Mouse (Mus musculus): ENCODE results near the gene Iqck.

The Iqck gene

DNA sequence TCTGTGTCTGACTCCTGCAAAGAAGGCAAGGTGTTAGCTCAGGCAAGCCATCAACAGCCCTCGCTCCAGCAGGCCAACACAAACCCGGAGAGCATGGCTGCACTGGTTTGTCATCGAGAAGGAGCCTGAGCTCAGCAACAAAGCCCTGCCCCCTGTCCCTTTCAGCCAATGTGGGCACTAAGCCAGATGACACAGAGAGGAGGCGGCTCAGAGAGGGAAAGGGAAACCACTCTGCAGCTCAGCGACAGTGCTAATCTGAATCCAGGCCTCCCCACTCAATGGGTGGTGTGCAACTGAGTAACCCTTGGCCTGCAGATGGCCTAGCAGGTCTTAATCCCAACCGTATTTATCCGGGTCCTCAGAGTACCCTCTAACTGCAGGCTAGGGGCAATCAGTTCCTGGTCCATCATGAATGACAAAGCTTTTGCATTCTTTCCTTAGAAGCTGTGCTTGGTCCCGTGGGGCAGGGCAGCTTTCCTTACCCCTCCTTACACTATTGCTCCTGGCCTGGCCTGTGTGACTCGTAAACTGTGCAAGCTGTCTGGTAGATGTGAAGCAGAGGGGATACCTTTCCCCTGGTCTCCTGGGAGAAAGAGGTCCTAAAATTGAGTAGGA lies 4.8 kb upstream of the Iqck start:
- no peak for DNase-seq (ENCODE audit: low spot score in 2 of 2)

DNA sequence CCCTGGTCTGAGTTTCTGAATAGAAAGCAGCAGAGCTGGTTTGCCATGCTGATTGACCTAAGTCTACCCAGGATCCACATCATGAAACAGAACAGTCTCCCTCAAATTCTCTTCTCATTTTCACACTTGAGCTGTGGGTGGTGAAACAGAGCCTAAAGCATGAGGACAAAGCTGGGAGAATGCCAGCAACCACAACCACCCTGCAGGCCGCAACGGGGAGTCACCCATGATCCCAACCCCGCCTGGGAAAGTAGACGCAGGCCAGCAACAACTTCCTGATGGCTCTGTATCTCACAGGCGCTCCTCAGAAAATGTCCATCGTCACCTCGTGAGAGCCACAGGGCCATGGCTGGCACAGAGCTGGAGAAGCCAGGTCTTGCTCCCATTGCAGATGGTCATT lies 4.0 kb upstream of the Iqck start:
- no peak for DNase-seq (ENCODE audit: low spot score in 2 of 2)

GRCm38 (mm10) chr7:118852611-118853010 lies 2.9 kb upstream of the Iqck start:
- no peak for DNase-seq (ENCODE audit: low spot score in 2 of 2)

- no peak for DNase-seq (ENCODE audit: low spot score in 2 of 2)
Observed at GRCm38 (mm10) chr7:118854606-118855005, 946 bp upstream of the Iqck start.

GRCm38 (mm10) chr7:118855877-118856304 lies 339 bp downstream of the Iqck start, which contains the start of gene Knop1:
Gene Knop1 (minus strand): TSS chr7:118856254.
- DNase-seq (ENCODE audit: low spot score in 2 of 2): no peak

- DNase-seq (ENCODE audit: low spot score in 2 of 2): no peak
Observed at GRCm38 (mm10) chr7:118858640-118859039, 3.1 kb downstream of the Iqck start.

DNA sequence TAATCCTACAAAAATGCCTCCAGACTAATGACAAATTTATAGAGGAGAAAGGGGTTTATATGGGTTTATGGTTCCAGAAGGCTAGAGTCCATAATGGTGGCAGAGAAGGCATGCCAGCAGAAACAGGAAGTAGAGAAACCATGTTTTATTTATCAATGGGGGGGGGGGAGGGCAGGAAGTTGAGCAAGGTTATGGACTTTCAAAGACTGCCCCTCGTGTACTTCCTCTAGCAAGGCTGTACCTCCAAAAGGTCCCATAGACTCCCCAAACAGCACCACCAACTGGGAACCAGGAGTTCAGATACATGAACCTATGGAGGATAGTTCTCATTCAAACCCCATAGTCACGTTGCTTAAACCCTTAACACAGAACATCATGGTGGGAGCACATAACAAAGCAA lies 9.8 kb downstream of the Iqck start:
- no peak for DNase-seq (ENCODE audit: low spot score in 2 of 2)

DNA sequence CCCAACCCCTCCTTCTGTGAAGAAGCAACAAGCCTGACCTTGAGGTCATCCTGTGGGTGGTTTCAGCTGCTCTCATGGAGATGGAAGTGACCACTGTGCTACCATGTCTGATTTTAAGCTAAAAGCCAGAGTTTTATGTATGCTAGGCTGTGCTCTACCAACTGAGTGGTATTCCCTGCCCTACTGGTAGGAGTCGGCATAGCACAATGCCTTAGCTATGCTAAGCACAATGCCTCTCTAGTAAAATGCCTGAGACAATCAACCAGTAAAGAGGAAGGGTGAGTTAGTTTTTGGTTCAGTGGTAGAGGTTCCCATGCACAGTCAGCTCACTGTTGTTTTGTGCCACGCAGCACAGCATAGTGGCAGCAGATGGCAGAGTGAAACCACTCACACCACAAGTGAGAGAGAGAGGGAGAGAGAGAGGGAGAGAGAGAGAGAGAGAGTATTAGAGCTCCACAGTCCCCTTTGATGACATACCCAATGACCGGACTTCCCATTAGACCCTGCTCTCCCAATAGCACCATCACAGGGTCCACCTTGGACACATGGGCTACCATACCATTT lies 24.0 kb downstream of the Iqck start:
- DNase-seq (ENCODE audit: low spot score in 2 of 2): no peak

DNA sequence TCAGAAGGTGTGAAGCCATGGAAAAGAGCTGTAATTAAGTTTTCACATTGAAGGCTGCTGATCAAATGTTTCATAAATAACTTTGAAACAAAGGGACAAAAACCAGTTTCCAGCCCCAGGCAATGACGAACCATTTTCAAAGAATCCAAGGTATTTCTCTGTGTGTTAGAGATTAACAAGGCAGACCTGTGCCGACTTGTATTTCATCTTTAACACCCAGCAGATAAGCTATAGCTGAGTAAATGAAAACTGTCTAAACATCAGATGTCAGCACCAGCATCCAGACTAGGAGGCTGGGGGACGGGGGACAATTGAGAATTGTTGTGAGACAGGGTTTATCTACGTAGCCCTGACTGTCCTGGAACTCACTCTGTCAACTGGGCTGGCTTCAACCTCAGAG lies 28.4 kb downstream of the Iqck start:
- DNase-seq (ENCODE audit: low spot score in 2 of 2): no peak

DNA sequence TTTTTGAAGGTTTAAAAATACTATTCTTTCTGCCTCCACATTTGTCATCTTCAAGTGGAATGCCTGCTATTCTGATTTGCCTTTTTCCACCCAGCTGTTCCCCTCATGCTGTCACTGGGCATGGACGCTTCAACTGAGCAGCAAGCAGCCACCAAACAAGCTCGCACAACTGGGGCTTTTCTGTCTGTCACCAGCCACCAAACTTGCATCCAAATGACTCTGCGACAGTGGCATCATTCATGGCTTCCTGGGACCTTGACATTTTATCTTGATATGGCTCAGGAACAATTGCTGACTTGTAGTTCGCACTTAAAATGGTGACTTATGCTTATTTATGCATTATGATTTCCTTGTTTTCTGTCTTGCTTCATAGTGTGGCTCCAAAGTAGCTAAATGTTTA lies 29.4 kb downstream of the Iqck start:
- no peak for DNase-seq (ENCODE audit: low spot score in 2 of 2)

DNA sequence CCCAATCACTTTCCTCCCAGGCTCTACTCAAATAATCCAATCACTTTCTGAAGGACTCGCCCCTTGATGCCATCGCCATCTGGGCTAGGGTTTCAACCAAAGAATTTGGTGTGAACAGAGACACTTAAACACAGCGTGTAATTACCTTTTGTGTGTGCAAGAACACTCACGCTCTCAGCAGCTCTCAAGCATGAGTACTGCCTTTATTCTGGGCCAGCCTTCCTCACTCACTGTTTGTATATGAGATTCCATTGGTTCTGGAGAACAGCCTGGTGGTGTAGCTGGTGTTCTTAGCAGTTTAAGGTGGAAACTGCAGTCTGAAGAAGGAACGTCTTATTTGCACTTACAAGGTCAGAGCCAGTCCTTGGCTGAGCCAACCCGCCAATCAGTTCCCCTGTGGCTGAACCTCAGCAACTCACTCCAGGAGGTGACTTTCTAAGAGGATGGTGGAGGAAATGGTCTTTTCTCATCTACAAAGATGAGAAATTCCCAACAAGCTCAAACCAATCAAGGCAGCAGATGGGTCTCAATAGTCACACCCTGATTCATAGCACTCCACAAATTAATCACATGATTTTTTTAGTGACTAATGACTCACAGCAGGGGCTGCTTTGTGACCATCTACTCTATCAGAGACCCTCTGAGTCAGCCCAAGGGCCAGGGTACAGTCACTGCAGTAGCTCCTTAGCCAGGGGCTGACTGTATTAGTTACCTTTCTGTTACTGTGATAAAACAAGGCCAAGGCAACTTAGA lies 31.9 kb downstream of the Iqck start:
- no peak for DNase-seq (ENCODE audit: low spot score in 2 of 2)

DNA sequence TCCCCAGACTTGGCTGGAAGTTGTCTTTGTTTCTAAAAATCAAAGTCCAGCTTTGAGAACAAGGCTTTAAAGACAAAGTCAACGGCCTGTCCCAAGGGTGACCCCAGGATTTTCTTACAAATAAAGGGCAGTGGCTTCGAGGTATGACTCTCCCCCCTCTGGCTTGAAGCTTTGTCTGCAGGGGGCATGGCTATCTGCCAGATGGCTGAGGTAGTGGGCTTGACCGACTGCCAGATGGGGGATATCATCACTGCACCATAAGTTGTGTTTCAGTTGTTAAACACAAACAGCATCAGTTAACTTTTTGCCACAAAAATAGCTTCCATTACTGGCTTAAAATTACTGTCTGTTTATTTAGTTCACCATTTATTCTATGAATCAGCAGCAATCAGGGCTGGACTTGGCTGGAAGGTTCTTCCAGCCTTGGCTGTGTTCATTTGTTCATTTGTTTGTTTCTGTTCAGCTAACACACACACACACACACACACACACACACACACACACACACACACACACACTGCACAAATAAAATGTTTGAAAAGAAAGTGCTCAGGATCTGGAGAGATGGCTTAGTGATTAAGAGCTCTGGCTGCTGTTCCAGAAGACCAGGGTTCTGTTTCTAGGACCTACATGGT lies 33.6 kb downstream of the Iqck start:
- no peak for DNase-seq (ENCODE audit: low spot score in 2 of 2)

DNA sequence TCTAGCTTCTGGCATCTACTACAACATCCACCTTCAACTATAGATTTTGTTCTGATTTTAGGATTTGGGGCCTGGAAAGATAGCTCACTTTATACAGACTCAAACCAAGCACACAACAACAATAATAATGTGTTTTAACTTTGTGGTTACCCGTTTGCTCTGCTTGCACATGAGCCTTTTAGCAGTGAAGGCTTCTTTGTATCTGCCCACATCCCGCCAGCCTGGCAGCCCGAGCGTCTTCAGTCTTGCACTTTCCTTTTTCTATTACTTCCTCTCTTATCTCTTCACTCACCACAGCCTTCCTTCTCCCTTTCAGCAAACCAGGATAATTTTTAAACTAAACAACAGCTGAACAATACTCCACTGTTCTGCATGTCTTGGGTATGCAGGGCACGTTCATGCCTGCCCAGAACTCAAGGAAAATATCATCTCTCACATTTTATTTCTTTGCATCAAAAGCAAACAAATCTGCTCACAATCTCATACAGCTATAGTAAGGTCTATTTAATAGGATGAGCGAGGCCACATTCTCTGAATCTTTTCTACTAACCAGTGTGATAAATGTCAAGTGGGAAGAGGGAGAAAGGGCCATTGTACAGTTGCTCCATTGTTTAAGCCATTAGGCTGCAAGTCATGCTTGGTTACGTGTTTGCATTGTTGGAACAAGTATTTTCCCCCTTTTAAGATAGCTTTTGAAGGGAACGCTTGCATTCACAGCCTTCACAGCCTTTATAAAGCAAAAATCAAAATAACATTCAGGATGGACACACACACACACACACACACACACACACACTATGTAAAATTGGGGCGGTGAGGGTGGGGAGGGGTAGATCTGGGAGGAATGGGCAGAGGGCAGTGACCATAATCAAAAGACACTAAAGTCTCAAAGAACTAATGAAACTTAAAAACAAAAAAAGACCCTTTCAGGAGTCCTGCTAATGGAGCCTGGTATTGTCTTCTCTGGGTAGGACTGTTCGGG lies 40.2 kb downstream of the Iqck start:
- DNase-seq (ENCODE audit: low spot score in 2 of 2): no peak

- DNase-seq (ENCODE audit: low spot score in 2 of 2): no peak
Observed at GRCm38 (mm10) chr7:118898063-118898462, 42.5 kb downstream of the Iqck start.

DNA sequence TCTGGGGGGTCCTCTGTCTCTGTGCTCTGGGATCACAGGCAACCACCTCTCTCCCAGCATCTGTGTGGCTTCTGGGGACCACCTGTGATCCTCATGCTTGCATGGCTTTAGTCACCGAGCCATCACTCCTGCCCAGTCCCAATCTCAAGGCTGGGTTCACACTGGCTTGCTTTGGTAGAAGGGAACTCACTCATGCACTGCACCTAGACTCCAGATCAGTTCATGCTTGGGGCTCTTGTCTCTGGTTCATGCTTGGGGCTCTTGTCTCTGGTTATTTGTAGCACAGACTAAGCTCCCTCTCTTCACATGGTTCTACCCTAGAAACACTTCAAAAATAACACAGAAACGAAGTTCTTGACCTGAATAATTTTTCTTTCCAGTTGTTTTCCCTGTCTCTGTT lies 44.5 kb downstream of the Iqck start:
- no peak for DNase-seq (ENCODE audit: low spot score in 2 of 2)

DNA sequence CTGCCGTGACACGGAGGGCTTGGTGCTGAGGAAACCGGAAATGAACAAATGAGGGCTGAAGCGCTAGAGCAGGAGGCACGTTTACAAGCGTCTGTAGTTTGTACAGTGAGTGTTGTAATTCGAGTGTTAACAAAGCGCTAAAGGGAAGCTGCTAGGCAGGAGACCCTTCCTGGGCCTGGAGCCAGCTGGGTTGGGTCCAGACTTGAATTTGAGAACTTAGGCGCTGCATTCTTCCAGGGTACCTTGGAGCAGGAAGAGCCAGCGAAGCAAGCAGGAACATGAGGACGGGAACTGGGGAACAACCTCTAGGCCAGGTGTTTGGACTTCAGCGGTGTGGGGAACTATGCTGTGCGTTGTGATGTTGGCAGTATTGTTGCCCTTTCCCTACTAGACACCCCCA lies 47.4 kb downstream of the Iqck start:
- no peak for DNase-seq (ENCODE audit: low spot score in 2 of 2)

GRCm38 (mm10) chr7:118903879-118904278 lies 48.3 kb downstream of the Iqck start:
- DNase-seq (ENCODE audit: low spot score in 2 of 2): no peak

DNA sequence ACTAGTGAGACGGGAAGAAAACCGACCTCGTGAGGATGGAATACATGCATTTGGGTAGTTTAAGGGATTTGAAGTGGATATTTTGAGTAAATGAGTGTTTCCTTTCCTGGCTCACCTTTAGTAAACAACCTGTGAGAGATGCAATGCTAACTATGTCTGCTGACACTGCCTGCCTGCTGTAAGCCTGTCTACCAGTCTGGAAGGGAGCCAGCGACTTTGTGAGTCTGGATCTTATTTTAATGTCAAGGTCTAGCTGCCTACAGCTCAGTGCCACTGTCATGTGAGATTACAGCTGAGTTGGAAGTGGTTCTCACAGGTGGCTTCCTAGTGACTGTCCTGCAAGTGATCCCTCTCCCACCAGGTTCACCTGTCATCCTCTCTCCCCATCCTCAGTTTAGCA lies 49.0 kb downstream of the Iqck start:
- no peak for DNase-seq (ENCODE audit: low spot score in 2 of 2)

DNA sequence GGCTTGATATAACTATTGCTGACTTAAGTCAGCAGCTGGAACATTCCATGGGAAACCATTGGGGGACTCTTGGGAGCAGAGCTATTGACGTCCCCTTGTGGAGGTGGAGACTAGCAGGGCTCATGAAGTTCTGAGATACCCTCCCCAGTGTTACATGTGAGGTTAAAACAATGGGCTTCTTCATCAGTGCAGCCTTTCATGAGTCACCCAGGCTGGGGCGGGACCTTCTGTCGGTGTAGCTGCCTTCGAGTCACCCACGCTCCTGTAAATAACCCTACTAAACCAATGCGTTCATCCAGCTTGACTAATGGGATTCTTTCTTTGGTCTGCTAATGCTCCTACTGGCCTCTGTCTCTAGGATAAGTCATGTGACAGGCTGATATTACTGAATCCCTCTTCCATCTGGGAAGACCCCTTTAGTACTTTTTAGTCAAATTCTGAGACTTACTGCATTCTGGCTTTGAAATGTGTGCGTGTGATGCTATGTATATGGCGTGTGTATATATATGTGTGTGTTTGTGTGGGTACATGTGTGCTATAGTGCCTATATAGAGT lies 53.5 kb downstream of the Iqck start:
- DNase-seq (ENCODE audit: low spot score in 2 of 2): no peak

- no peak for DNase-seq (ENCODE audit: low spot score in 2 of 2)
Observed at GRCm38 (mm10) chr7:118910464-118910863, 54.9 kb downstream of the Iqck start.

DNA sequence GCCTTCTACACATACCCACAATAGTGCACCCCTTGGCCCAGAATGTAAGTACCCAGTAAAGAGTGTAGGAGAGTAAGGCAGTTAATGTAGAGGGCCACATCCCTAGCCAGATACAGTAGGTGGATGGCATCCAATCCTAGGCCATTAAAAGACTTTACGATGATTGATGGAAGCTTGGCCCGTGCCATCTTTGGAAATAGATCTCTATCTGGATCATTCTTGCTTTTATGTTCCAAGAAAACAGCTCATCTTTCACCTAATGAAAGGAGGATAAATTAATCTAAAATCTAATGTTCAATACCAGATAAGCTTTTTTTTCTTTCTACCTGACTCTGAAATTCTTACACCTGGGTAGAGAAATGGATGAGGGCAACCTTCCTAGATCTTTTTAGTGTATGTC lies 55.6 kb downstream of the Iqck start:
- DNase-seq (ENCODE audit: low spot score in 2 of 2): no peak

All from spleen, postnatal 10 days (tissue).